Mouse (Mus musculus): ENCODE data around the gene Pigg. TPM values are rescaled to one million over a fixed set of nuclear protein-coding genes. Genes with fewer than 3 reads are reported as not detected.

The Pigg gene
- polyA plus RNA-seq, 2 experiments: 2.4 to 5.8 TPM

GRCm38 (mm10) chr5:108357862-108358261, 45.5 kb downstream of the Pigg start:
- H3K27ac ChIP-seq (replicated peaks; ENCODE audit: low read depth, low read length): no peak overlapping the region
- no peaks in the 10 kb centered on the region for H3K36me3 ChIP-seq (ENCODE audit: control insufficient read depth, insufficient read depth, low read length)
- H3K4me2 ChIP-seq (replicated peaks; ENCODE audit: low read depth, low read length, severe bottlenecking): no peak overlapping the region
- H3K4me1 ChIP-seq (ENCODE audit: control insufficient read depth, insufficient read depth, low read length): no peaks in the 10 kb centered on the region
- no peak overlapping the region for H3K9ac ChIP-seq (ENCODE audit: low read depth, low read length, severe bottlenecking)
- no peak overlapping the region for H3K4me3 ChIP-seq (replicated peaks; ENCODE audit: low read length)
- ATAC-seq (ENCODE audit: low FRiP score, low read depth) (no peak), DNase-seq (ENCODE audit: low spot score) (no peak)
- 90% methylated on average over 1 of the region's 1 CpGs for WGBS
- no peak for TF ChIP-seq POLR2A (IDR thresholded peaks at IDR 0.05; ENCODE audit: borderline replicate concordance, extremely low read depth, insufficient read depth, insufficient read length)
- 0 out of 2 replicates have a peak, but pooled peaks cover 5% of the 10 kb centered on the region for H3K27me3 ChIP-seq (ENCODE audit: control insufficient read depth, insufficient read depth, low read length)
- no peaks in the 10 kb centered on the region for H3K9me3 ChIP-seq (ENCODE audit: control insufficient read depth, low read length)

- no peak for DNase-seq (ENCODE audit: low spot score)
- TF ChIP-seq POLR2A (IDR thresholded peaks at IDR 0.05; ENCODE audit: borderline replicate concordance, extremely low read depth, insufficient read depth, insufficient read length): no peak
- H3K4me2 ChIP-seq (replicated peaks; ENCODE audit: low read depth, low read length, severe bottlenecking): no peak overlapping the region
- H3K9me3 ChIP-seq (ENCODE audit: control insufficient read depth, low read length): no peaks in the 10 kb centered on the region
- H3K4me3 ChIP-seq (replicated peaks; ENCODE audit: low read length): no peak overlapping the region
- ATAC-seq (ENCODE audit: low FRiP score, low read depth): no peak
- H3K9ac ChIP-seq (ENCODE audit: low read depth, low read length, severe bottlenecking): no peak overlapping the region
- no peak overlapping the region for H3K27ac ChIP-seq (replicated peaks; ENCODE audit: low read depth, low read length)
- no peaks in the 10 kb centered on the region for H3K36me3 ChIP-seq (ENCODE audit: control insufficient read depth, insufficient read depth, low read length)
- H3K27me3 ChIP-seq (ENCODE audit: control insufficient read depth, insufficient read depth, low read length): peaks cover 15% of the 10 kb centered on the region
- no peaks in the 10 kb centered on the region for H3K4me1 ChIP-seq (ENCODE audit: control insufficient read depth, insufficient read depth, low read length)
- 79% methylated on average over 9 of the region's 9 CpGs for WGBS
Observed at GRCm38 (mm10) chr5:108359491-108359890, 47.1 kb downstream of the Pigg start.

- no peak for DNase-seq (ENCODE audit: low spot score)
- TF ChIP-seq POLR2A (IDR thresholded peaks at IDR 0.05; ENCODE audit: borderline replicate concordance, extremely low read depth, insufficient read depth, insufficient read length): no peak
Observed at GRCm38 (mm10) chr5:108360211-108360610, 47.8 kb downstream of the Pigg start.

GRCm38 (mm10) chr5:108362330-108362729, 49.9 kb downstream of the Pigg start:
- no peak overlapping the region for H3K4me2 ChIP-seq (replicated peaks; ENCODE audit: low read depth, low read length, severe bottlenecking)
- no peak for DNase-seq (ENCODE audit: low spot score)
- H3K9ac ChIP-seq (ENCODE audit: low read depth, low read length, severe bottlenecking): no peak overlapping the region
- no peak overlapping the region for H3K4me3 ChIP-seq (replicated peaks; ENCODE audit: low read length)
- H3K9me3 ChIP-seq (ENCODE audit: control insufficient read depth, low read length): no peaks in the 10 kb centered on the region
- no peaks in the 10 kb centered on the region for H3K36me3 ChIP-seq (ENCODE audit: control insufficient read depth, insufficient read depth, low read length)
- H3K4me1 ChIP-seq (ENCODE audit: control insufficient read depth, insufficient read depth, low read length): no peaks in the 10 kb centered on the region
- TF ChIP-seq POLR2A (IDR thresholded peaks at IDR 0.05; ENCODE audit: borderline replicate concordance, extremely low read depth, insufficient read depth, insufficient read length): no peak
- WGBS: 34% methylated on average over 3 of the region's 3 CpGs
- H3K27me3 ChIP-seq (ENCODE audit: control insufficient read depth, insufficient read depth, low read length): peaks cover 42% of the 10 kb centered on the region
- ATAC-seq (ENCODE audit: low FRiP score, low read depth): no peak
- H3K27ac ChIP-seq (replicated peaks; ENCODE audit: low read depth, low read length): no peak overlapping the region

More at GRCm38 (mm10) chr5:108360211-108360610, 47.8 kb downstream of the Pigg start:
- Histone ChIP-seq H3K27ac (replicated peaks; ENCODE audit: low read depth, low read length) (no peak overlapping the region), H3K4me1 (ENCODE audit: control insufficient read depth, insufficient read depth, low read length) (no peaks in the 10 kb centered on the region), H3K4me3 (replicated peaks; ENCODE audit: low read length) (no peak overlapping the region), H3K9me3 (ENCODE audit: control insufficient read depth, low read length) (no peaks in the 10 kb centered on the region), H3K4me2 (replicated peaks; ENCODE audit: low read depth, low read length, severe bottlenecking) (no peak overlapping the region), H3K9ac (ENCODE audit: low read depth, low read length, severe bottlenecking) (no peak overlapping the region), H3K27me3 (ENCODE audit: control insufficient read depth, insufficient read depth, low read length) (peaks cover 23% of the 10 kb centered on the region), H3K36me3 (ENCODE audit: control insufficient read depth, insufficient read depth, low read length) (no peaks in the 10 kb centered on the region)
- 82% methylated on average over 4 of the region's 4 CpGs for WGBS
- no peak for ATAC-seq (ENCODE audit: low FRiP score, low read depth)

- peaks cover 15% of the 10 kb centered on the region for H3K4me1 ChIP-seq (ENCODE audit: control insufficient read depth, insufficient read depth, low read length)
- H3K4me3 ChIP-seq (replicated peaks; ENCODE audit: low read length): peak overlapping the region; percentile 52
- H3K9me3 ChIP-seq (ENCODE audit: control insufficient read depth, low read length): no peaks in the 10 kb centered on the region
- 4% methylated on average over 34 of the region's 60 CpGs for WGBS
- H3K36me3 ChIP-seq (ENCODE audit: control insufficient read depth, insufficient read depth, low read length): no peaks in the 10 kb centered on the region
- no peak for DNase-seq (ENCODE audit: low spot score)
- H3K27ac ChIP-seq (replicated peaks; ENCODE audit: low read depth, low read length): no peak overlapping the region
- no peak for TF ChIP-seq POLR2A (IDR thresholded peaks at IDR 0.05; ENCODE audit: borderline replicate concordance, extremely low read depth, insufficient read depth, insufficient read length)
- peak overlapping the region; percentile 50 for H3K9ac ChIP-seq (ENCODE audit: low read depth, low read length, severe bottlenecking)
- 0 out of 2 replicates have a peak, but pooled peaks have one; percentile 24 for ATAC-seq (ENCODE audit: low FRiP score, low read depth)
- H3K27me3 ChIP-seq (ENCODE audit: control insufficient read depth, insufficient read depth, low read length): peaks cover 80% of the 10 kb centered on the region
- peak overlapping the region; percentile 94 for H3K4me2 ChIP-seq (replicated peaks; ENCODE audit: low read depth, low read length, severe bottlenecking)
Observed at GRCm38 (mm10) chr5:108366328-108366983, 54.0 kb downstream of the Pigg start.
